Mouse (Mus musculus): Measurements from ENCODE around the gene Fam171b.

Fam171b gene

DNA sequence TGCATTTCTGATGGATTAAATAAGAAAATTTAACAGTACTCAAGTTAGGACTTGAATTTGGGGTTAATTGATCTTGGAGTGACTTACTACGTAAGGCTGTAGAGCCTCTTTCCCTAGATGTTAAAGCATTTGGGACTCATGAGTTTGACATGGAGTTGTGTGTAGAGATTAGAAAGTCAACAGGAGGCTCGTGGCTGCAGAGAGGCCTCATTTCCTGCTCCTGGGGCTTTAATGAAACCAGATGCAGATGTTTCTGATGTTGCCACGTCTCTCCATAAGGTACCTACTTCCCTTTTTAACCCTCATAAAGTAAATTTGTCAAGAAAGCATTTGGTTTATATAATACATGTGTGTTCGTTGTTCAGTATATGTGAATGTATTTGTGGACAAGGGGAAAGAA is 43.8 kb downstream of the Fam171b start:
- no peak for ATAC-seq (ENCODE audit: insufficient number of reproducible peaks, low FRiP score, low TSS enrichment)

- ATAC-seq (ENCODE audit: insufficient number of reproducible peaks, low FRiP score, low TSS enrichment) = no peak
These were observed 71.5 kb downstream of the Fam171b start for GRCm38 (mm10) chr2:83883850-83884420.

GRCm38 (mm10) chr2:83893701-83894100 is 81.3 kb downstream of the Fam171b start:
- no peak for ATAC-seq (ENCODE audit: insufficient number of reproducible peaks, low FRiP score, low TSS enrichment)

GRCm38 (mm10) chr2:83901896-83902540 is 89.6 kb downstream of the Fam171b start:
- no peak for ATAC-seq (ENCODE audit: insufficient number of reproducible peaks, low FRiP score, low TSS enrichment)

DNA sequence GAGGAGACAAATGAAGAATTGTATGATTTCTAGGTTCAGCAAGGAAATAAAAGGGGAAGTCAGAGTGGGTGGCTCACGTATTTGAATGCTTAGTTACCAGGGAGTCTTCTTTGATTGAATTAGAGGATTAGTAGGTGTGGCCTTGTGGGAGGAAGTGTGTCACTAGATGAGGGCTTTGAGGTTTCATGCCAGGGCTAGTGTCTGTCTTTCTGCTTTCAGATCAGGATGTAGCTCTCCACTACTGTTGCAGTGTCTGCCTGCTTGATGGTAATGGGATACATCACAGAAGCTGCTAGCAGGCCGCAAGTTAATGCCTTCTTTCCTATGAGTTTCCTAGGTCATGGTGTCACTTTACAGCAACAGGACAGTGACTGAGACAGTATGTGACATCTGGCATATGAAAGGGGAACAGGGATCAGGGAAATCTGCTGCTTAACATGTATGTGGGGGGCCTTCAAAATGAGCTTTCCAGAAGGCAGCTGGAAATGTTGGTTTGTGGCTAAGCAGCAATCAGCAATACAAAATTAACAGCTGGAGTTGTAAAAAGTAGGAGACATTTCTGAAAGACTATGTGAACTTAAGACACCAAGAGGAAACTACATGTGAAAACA is 117.1 kb downstream of the Fam171b start:
- no peak for ATAC-seq (ENCODE audit: insufficient number of reproducible peaks, low FRiP score, low TSS enrichment)
